Mouse (Mus musculus): ENCODE measurements around the gene Kank1.

Gene Kank1

GRCm38 (mm10) chr19:25253198-25253597 is 16.4 kb downstream of the Kank1 start:
- DNase-seq (ENCODE audit: low read depth, low spot score) = no peak

GRCm38 (mm10) chr19:25253628-25254027 is 16.9 kb downstream of the Kank1 start:
- no peak for DNase-seq (ENCODE audit: low read depth, low spot score)

GRCm38 (mm10) chr19:25258321-25258720 is 21.5 kb downstream of the Kank1 start:
- no peak for DNase-seq (ENCODE audit: low read depth, low spot score)

GRCm38 (mm10) chr19:25266181-25266580 is 29.4 kb downstream of the Kank1 start:
- no peak for DNase-seq (ENCODE audit: low read depth, low spot score)

- DNase-seq (ENCODE audit: low read depth, low spot score) = no peak
Observed at GRCm38 (mm10) chr19:25267247-25267646, 30.5 kb downstream of the Kank1 start.

- no peak for DNase-seq (ENCODE audit: low read depth, low spot score)
Observed at GRCm38 (mm10) chr19:25268532-25268931, 31.8 kb downstream of the Kank1 start.

GRCm38 (mm10) chr19:25271591-25271990 is 34.8 kb downstream of the Kank1 start:
- no peak for DNase-seq (ENCODE audit: low read depth, low spot score)

GRCm38 (mm10) chr19:25273179-25273578 is 36.4 kb downstream of the Kank1 start:
- peak; percentile 20 for DNase-seq (ENCODE audit: low read depth, low spot score)

GRCm38 (mm10) chr19:25276600-25277395 is 40.0 kb downstream of the Kank1 start:
- no peak for DNase-seq (ENCODE audit: low read depth, low spot score)

GRCm38 (mm10) chr19:25277761-25278160 is 41.0 kb downstream of the Kank1 start:
- DNase-seq (ENCODE audit: low read depth, low spot score) = no peak

GRCm38 (mm10) chr19:25279603-25280002 is 42.8 kb downstream of the Kank1 start:
- no peak for DNase-seq (ENCODE audit: low read depth, low spot score)

GRCm38 (mm10) chr19:25283665-25284064 is 46.9 kb downstream of the Kank1 start:
- DNase-seq (ENCODE audit: low read depth, low spot score) = no peak

GRCm38 (mm10) chr19:25285756-25286538 is 49.2 kb downstream of the Kank1 start:
- DNase-seq (ENCODE audit: low read depth, low spot score) = peak; percentile 61

- DNase-seq (ENCODE audit: low read depth, low spot score) = no peak
Observed at GRCm38 (mm10) chr19:25290991-25291520, 54.3 kb downstream of the Kank1 start.

GRCm38 (mm10) chr19:25295207-25295606 is 58.4 kb downstream of the Kank1 start:
- no peak for DNase-seq (ENCODE audit: low read depth, low spot score)

- DNase-seq (ENCODE audit: low read depth, low spot score) = no peak
Observed at GRCm38 (mm10) chr19:25297269-25297668, 60.5 kb downstream of the Kank1 start.

- DNase-seq (ENCODE audit: low read depth, low spot score) = no peak
Observed at GRCm38 (mm10) chr19:25299852-25300670, 63.3 kb downstream of the Kank1 start.

GRCm38 (mm10) chr19:25301189-25301588 is 64.4 kb downstream of the Kank1 start:
- no peak for DNase-seq (ENCODE audit: low read depth, low spot score)

- no peak for DNase-seq (ENCODE audit: low read depth, low spot score)
Observed at GRCm38 (mm10) chr19:25306277-25306676, 69.5 kb downstream of the Kank1 start.

- no peak for DNase-seq (ENCODE audit: low read depth, low spot score)
Observed at GRCm38 (mm10) chr19:25308156-25308555, 71.4 kb downstream of the Kank1 start.

- no peak for DNase-seq (ENCODE audit: low read depth, low spot score)
Observed at GRCm38 (mm10) chr19:25308763-25309162, 72.0 kb downstream of the Kank1 start.

GRCm38 (mm10) chr19:25310989-25311388 is 74.2 kb downstream of the Kank1 start:
- DNase-seq (ENCODE audit: low read depth, low spot score) = no peak

All from mesoderm, embryonic 11.5 days (tissue).